Mouse (Mus musculus): ENCODE measurements around the gene Kif15.
A peak's percentile ranks its signal among the peaks of the same experiment; 100 is the strongest.

The Kif15 gene

DNA sequence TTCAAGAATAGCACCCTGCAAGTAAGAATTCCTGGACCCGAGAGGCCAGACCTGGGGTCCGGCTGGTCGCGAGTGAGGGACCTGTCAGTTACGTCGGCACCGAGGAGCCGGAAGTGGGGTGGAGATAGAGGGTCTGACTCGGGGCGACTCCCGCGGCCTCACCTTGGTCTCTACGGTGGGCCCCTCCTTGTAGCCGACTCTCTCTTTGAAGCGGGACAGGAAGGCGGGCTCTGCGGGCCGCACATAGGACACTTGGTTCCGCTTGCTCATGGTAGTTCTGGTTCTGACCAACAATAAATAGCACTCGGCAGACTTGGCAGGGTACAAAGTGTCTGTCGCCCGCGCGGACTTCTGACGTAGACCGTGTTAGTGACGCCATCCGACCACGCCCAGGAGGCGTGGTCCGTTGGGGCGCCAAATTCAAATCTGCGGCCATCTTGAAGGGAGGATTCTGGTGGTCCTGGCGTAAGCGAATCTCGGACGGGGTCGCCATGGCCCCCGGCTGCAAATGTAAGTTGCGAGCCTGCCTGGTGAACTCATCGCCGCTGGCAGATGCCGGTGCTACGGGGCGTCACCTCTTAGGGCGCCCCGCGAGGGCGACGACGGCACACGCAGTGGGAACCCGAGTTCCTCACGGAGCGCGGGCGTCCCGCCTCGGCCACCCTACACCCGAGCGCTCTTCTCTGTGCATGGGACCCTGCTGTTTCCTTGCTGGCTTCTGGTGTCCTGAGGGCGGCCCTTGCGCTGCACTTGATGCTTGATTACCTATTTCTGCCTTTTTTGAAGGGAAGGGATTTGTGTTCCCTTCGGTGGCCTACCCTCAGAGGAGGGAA is at the start of gene Kif15, which contains the start of gene 1110059G10Rik:
Kif15 (plus strand) TSS at position 404 of the 833 bp plus-strand sequence.
1110059G10Rik (minus strand) TSS at position 358 of the 833 bp plus-strand sequence.
- TF ChIP-seq GATA4 (IDR thresholded peaks at IDR 0.05; ENCODE audit: insufficient replicate concordance, low read length) = peak; percentile 71; the same call in 1 of the 2 replicates

DNA sequence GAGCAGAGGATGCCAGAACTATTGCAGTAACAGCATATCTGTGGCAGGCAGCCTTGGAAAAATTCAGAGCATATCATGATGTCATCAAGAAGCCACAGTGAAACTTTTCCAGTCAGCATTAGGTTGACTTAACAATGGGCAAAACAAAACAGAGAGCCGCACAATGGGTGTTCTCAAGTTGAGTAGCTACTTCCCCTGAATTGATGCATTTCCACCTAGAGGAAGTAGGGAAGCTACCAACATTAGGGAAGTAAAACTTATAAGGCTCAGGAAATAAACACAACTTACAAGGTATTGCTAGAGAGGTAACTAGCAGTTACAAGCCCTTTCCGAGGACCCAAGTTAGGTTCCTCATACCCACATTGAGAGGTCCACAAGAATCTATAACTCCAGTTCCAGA is 49.8 kb upstream of the Kif15 start:
- no peak for TF ChIP-seq GATA4 (IDR thresholded peaks at IDR 0.05; ENCODE audit: insufficient replicate concordance, low read length)

DNA sequence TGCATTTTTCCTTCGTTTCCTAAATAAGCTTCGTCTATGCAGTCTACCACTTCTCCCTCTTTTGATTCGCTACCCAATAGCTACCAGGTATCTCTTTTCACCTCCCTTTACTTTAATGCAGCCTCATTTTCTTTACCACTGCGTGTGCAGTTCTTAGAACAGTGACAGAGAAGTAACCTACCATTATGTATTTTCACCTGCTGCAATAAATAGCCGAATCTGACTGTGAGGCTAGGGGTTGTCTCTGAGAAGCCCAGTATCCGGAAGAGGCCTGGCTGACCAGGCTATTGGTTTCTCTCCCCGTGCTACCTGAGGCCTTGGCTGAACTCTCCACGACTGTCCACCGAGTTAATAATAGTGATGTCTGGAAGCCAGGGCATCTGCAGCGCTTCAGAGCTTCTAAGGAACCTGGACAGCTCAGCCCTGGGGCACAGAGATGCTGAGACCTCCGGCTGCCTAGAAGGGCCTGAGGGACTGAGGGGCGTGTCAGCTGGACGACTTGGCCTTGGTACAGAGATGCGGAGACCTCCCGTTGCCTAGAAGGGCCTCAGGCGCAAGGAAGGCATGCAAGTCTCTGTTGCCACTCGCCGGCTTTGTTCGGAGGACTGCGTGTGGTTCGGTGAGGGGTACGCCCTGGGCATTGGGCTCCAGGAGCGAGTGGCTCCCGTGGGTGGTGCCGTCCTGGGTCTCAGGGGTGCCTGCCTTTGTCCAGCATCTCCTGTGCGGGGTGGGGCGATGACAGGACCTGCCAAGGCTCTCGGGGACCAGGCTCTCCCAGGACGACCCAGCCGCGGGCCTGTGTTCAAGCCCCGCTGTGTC is 47.9 kb upstream of the Kif15 start:
- no peak for TF ChIP-seq GATA4 (IDR thresholded peaks at IDR 0.05; ENCODE audit: insufficient replicate concordance, low read length)

DNA sequence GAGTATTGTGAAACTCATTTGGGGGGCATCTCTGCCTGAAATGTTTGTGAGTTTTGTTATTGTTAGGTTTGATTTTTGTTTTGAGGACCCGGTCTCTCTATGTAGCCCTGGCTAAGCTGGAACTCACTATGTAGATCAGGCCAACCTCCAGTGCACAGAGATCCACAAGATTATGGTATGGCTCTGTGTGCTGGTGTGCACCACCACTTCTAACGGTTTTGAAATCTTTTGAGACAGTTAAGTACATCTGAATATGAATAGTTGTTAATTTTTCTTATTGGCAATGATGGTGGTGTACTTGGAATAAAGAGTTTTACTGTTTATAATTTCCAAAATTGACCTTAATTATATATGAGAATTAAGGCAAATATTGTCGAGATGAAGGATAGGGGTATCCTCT is 28.4 kb upstream of the Kif15 start:
- no peak for TF ChIP-seq GATA4 (IDR thresholded peaks at IDR 0.05; ENCODE audit: insufficient replicate concordance, low read length)

DNA sequence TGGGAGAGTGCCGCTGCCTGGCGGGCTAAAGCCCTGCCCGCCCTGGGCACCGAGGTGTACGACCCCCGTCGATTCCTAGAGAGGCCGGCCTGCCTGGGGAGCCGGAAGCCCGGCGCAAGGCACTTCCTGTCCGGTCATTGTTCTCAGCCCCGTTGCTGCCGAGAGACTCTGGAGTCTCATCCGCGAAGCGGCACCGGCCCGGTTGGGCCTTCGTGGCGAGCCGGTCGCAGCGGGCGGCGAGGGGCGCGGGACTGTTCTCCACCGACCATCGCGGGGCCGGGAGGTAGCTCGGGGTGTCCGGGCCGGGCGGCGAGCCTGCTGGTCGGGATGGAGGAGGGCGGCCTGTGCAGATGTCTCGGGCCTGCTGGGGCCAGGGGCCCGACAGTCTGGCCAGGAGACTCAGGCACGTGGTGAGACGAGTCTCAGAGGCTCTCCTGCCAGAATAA is 27.9 kb upstream of the Kif15 start, which contains the start of gene Zfp105:
Zfp105 (plus strand) TSS at position 137 of the 446 bp plus-strand sequence.
- TF ChIP-seq GATA4 (IDR thresholded peaks at IDR 0.05; ENCODE audit: insufficient replicate concordance, low read length) = no peak

DNA sequence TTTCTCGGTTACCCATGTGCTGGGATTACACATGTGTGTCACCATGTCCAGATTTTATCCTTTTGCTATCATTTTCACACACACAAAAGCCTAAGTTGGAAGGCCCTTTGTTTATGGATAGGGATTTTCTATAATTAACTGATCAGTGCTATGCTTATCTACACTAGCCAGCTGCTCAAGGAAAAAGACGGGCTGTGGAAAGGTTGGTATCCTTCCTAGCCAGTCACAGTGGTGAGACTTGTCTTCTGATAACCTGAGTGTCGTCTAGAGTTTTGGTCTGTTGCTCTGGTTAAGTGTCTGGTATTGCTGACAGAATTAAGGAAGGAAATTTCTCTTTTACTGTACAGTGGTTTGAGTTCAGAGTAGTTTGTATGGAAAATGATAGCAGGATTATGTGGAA is 21.9 kb upstream of the Kif15 start:
- no peak for TF ChIP-seq GATA4 (IDR thresholded peaks at IDR 0.05; ENCODE audit: insufficient replicate concordance, low read length)

DNA sequence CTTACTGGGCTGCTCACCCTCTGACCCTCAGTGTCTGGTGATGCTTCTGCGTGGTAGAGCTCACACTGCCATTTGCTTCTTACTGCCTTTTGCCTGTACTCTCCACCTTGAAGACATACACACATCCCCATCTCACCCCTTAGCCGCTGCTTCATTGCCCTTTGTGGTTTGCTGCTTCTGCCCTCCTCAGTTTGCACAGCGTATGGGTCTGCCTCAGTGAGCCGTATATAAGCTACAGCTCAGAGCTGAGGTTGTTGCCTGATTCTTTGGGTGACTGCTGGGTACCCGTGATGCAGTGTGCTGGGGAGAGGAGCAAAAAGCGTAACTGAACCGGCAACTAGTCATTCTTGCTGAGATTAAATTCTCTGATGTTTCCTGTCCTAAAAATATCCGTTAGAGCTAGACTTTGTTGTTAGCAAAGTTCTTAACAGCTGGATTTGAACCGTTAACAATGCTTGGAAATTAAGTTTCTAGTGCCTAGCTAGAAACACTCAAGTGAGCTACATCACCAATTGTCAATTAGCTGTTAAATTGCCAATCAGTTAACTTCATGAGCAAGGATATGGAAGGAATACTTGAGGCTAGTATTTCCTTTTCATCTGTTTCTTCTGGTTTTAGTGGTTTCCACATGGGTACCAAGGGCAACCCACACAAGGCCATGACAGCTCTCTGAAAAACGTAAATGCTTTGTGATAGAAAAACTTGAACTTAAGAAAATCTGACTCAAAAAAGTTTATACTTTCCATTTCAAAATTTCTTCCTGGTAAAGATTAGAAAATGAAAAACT is 47.8 kb downstream of the Kif15 start:
- no peak for TF ChIP-seq GATA4 (IDR thresholded peaks at IDR 0.05; ENCODE audit: insufficient replicate concordance, low read length)

DNA sequence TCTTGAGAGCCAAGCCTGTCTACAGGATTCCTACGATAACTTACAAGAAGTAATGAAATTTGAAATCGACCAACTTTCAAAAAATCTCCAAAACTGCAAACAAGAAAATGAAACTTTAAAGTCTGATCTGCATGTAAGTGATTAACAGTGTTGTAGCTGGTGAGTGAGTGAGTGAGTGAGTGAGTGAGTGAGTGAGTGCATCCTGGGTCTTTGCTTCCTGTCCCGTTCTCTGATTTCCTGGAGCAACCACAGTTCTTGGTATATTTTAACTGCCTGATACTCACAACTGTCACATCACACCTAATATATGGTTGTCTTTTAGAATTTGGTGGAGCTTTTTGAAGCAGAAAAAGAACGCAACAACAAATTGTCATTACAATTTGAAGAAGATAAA is 48.3 kb downstream of the Kif15 start:
- TF ChIP-seq GATA4 (IDR thresholded peaks at IDR 0.05; ENCODE audit: insufficient replicate concordance, low read length) = no peak

DNA sequence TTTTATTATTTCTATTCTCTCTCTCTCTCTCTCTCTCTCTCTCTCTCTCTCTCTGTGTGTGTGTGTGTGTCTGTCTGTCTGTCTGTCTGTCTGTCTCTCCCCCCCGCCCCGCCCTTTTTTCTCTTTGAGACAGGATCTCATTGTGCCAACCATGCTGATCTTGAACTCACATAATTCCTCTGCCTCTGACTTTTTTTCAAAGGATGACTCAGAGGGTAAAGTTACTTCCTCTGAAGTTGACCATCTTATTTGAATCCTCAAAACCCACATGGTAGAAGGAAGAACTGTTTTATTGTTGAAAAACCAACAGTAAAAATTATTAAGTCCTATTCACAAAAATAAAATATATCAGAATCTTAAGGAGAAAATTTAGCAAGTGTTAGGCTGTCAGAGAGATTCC is 53.9 kb downstream of the Kif15 start:
- TF ChIP-seq GATA4 (IDR thresholded peaks at IDR 0.05; ENCODE audit: insufficient replicate concordance, low read length) = no peak

DNA sequence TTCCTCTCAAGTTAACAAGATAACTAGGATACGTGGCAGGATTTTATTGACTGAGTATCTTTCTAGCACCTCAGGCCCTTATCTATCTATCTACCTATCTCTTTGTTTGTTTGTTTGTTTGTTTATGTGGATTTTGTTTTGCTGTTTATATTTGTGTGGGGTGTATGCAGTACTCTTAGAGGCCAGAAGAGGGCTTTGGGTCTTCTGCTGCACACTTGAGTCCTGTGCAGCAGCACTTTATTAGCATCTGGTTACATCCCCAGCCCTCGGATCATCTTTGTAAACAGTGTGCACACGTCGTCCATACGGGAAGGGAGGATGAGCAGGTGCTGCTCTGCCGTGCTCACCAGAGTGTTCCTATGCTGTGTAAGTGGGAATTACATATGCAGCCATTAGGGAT is 55.2 kb downstream of the Kif15 start:
- no peak for TF ChIP-seq GATA4 (IDR thresholded peaks at IDR 0.05; ENCODE audit: insufficient replicate concordance, low read length)

DNA sequence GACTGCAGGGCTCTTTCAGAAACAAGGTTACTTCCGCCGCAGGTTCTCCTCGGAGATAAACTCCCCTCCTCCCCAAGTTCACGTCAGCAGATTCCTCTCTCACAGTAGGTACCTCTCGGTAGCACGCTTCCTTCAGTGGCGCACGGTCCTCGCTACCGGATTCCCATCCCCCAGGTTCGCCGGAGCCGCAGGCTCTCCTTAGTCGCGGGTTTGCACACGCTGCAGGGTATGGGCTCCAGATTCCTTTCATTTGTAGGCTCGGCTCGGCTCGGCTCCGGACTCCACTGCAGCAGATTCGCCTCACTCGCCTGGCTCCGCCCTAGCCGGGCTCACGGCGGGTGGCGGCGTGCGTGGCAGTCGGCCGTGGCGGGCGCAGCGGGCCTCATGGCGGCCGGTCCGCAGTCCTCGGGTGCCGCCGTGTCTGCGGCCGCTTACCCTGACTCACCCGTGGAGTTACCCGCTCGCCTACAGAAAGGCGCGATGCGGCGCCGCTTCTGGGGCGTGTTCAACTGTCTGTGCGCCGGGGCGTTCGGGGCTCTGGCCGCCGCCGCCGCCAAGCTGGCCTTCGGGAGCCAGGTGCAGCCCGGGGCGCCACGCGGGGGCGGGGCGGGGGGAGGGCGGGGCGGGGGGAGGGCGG is 70.3 kb downstream of the Kif15 start, which contains the start of gene Tmem42:
Tmem42 (plus strand) TSS at position 332 of the 637 bp plus-strand sequence.
- TF ChIP-seq GATA4 (IDR thresholded peaks at IDR 0.05; ENCODE audit: insufficient replicate concordance, low read length) = peak; percentile 26; the same call in 1 of the 2 replicates

DNA sequence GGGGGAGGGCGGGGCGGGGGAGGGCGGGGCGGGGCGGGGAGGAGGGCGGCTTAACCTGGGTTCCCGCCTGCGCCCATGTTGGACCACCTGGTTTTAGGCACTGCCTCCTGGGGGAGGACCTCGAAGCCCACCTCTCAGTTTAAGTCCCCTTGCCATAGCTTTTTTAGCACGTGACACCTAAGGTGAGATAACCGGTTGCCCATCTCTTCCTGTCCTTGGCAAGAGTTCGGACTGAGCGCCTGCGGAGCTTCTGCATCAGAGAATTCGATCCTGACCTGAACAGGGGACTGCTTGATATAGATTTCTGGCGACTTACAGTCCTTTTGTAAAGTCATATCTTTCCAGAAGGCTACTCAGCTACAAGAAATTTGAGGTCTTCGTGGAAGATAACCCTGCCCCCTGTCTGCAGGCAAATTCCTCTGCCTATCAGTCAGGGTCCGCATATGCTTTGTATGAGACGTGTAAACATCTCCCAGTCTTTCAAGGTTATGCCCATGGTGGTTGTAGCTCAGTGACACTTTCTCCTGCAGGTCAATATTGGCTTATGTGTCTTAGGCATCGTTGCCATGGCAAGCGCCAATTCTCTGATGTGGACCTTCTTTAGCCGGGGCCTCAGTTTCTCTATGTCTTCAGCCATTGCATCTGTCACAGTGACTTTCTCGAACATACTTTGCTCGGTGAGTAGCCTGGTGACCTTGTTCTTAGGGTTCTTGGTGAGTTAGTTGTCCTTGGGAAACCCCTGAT is 71.0 kb downstream of the Kif15 start:
- TF ChIP-seq GATA4 (IDR thresholded peaks at IDR 0.05; ENCODE audit: insufficient replicate concordance, low read length) = no peak

DNA sequence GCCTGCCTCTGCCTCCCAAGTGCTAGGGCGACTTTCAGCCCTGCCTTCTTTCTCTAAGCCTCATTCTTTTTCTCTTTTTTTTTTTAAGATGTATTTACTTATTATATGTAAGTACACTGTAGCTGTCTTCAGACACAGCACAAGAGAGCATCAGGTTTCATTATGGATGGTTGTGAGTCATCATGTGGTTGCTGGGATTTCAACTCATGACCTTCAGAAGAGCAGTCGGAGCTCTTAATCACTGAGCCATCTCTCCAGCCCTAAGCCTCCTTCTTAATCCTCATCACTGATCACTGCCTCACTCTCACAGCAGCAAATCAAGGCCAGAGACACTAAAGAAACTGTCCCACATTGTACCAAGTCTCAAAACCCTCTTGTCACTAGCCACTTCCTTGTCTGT is 73.4 kb downstream of the Kif15 start:
- TF ChIP-seq GATA4 (IDR thresholded peaks at IDR 0.05; ENCODE audit: insufficient replicate concordance, low read length) = no peak

Data from liver, adult (tissue).